Mouse (Mus musculus) heart, embryonic 16.5 days (tissue): ENCODE results near the gene Olfr694. TPM values are rescaled to one million over a fixed set of nuclear protein-coding genes. Genes with fewer than 3 reads are reported as not detected.

Experiments
- polyA plus RNA-seq: library from polyadenylated mRNA; unstranded; fragments of >200 nt; fragmentation: Nextera tagmentation; extraction: Ambion mirVana; gene quantifications from 2 replicates; pipeline ENCODE4 v1.2.1, GENCODE M21; 2015

Olfr694 gene
- polyA plus RNA-seq, 1 experiment from 2014 or later, result not detected

Other genes starting within 250 kb of the Olfr694 start
- not detected in 2 replicates for gene Olfr693, start 11.2 kb downstream of the Olfr694 start, polyA plus RNA-seq
- gene Olfr695, start 24.6 kb upstream of the Olfr694 start, polyA plus RNA-seq, result not detected in 2 replicates
- not detected in 2 replicates for gene Olfr697, start 50.6 kb upstream of the Olfr694 start, polyA plus RNA-seq
- gene Olfr698, start 63.6 kb upstream of the Olfr694 start, polyA plus RNA-seq, result not detected in 2 replicates
- not detected in 2 replicates for gene Olfr699, start 101.4 kb upstream of the Olfr694 start, polyA plus RNA-seq
- gene Olfr700, start 117.0 kb upstream of the Olfr694 start, polyA plus RNA-seq, result not detected in 2 replicates
- not detected in 2 replicates for gene Olfr701, start 122.3 kb upstream of the Olfr694 start, polyA plus RNA-seq
- gene Olfr702, start 142.1 kb upstream of the Olfr694 start, polyA plus RNA-seq, result not detected in 2 replicates
- not detected in 2 replicates for gene Olfr703, start 151.5 kb upstream of the Olfr694 start, polyA plus RNA-seq
- not detected in 2 replicates for gene Olfr704, start 171.4 kb upstream of the Olfr694 start, polyA plus RNA-seq
- not detected in 2 replicates for gene Olfr705, start 185.1 kb upstream of the Olfr694 start, polyA plus RNA-seq
- gene Olfr706, start 196.3 kb upstream of the Olfr694 start, polyA plus RNA-seq, result not detected in 2 replicates
- not detected in 2 replicates for gene Olfr707, start 209.4 kb upstream of the Olfr694 start, polyA plus RNA-seq
- gene Olfr1532-ps1, start 216.2 kb upstream of the Olfr694 start, polyA plus RNA-seq, result not detected in 2 replicates
- not detected in 2 replicates for gene Olfr709-ps1, start 240.4 kb upstream of the Olfr694 start, polyA plus RNA-seq